Mouse (Mus musculus) embryo, embryonic 9.5 days (tissue): Measurements from ENCODE around the gene Fzd7.

Source experiments
- DNase-seq: peaks from one replicate; pipeline ENCODE4 v3.0.0-alpha.2; 2017; ENCODE audit errors: extremely low spot score

Fzd7 gene

GRCm38 (mm10) chr1:59502355-59502754 lies 20.1 kb downstream of the Fzd7 start:
- no peak for DNase-seq

- DNase-seq = no peak
Measured at GRCm38 (mm10) chr1:59503659-59504301, 21.6 kb downstream of the Fzd7 start.

GRCm38 (mm10) chr1:59504302-59504700 lies 22.1 kb downstream of the Fzd7 start:
- no peak for DNase-seq

- DNase-seq = no peak
Measured at GRCm38 (mm10) chr1:59508463-59509139, 26.4 kb downstream of the Fzd7 start.

- DNase-seq = no peak
Measured at GRCm38 (mm10) chr1:59511566-59512270, 29.5 kb downstream of the Fzd7 start.

GRCm38 (mm10) chr1:59516026-59516917 lies 34.0 kb downstream of the Fzd7 start, which contains the start of gene Gm973:
Gene Gm973, plus strand, starts transcription at chr1:59516264.
- DNase-seq = peak; percentile 84

GRCm38 (mm10) chr1:59520226-59520837 lies 38.1 kb downstream of the Fzd7 start:
- DNase-seq = no peak

GRCm38 (mm10) chr1:59522456-59522855 lies 40.2 kb downstream of the Fzd7 start:
- no peak for DNase-seq

- DNase-seq = no peak
Measured at GRCm38 (mm10) chr1:59523378-59523958, 41.2 kb downstream of the Fzd7 start.

- DNase-seq = peak; percentile 49
Measured at GRCm38 (mm10) chr1:59524071-59524470, 41.8 kb downstream of the Fzd7 start.

GRCm38 (mm10) chr1:59524759-59525158 lies 42.5 kb downstream of the Fzd7 start:
- no peak for DNase-seq

- no peak for DNase-seq
Measured at GRCm38 (mm10) chr1:59527219-59527618, 45.0 kb downstream of the Fzd7 start.

GRCm38 (mm10) chr1:59534976-59535810 lies 53.0 kb downstream of the Fzd7 start:
- no peak for DNase-seq
